Mouse (Mus musculus) lung, postnatal 0 days (tissue): ENCODE data around the gene Prelid1. TPM values are rescaled to one million over a fixed set of nuclear protein-coding genes. Genes with fewer than 3 reads are reported as not detected.

Source experiments
- ATAC-seq: fragments of 200-750 bp; cut with Nextera tagmentation; 2 replicates; pipeline ENCODE4 v1.8.0; 2017; ENCODE audit warnings: moderate library complexity
- DNase-seq: peaks from one replicate; pipeline ENCODE4 v3.0.0-alpha.2; 2016; ENCODE audit warnings: low spot score
- H3K27ac ChIP-seq: fragments of 300-500 bp; sonication (generic); 2 replicates; pipeline ENCODE4 v1.5.1; 2014; ENCODE audit warnings: antibody characterized with exemption, mild to moderate bottlenecking, low read length, mixed read lengths
- H3K27me3 ChIP-seq: fragments of 300-500 bp; sonication (generic); replicated peaks from 2 replicates; pipeline ENCODE4 v1.6.1; 2014; ENCODE audit warnings: low read length, mixed read lengths; ENCODE audit not compliant: insufficient read depth
- H3K36me3 ChIP-seq: fragments of 300-500 bp; sonication (generic); 2 replicates; pipeline ENCODE4 v1.6.1; 2014; ENCODE audit warnings: low read length, mixed read lengths; ENCODE audit not compliant: insufficient read depth
- H3K4me1 ChIP-seq: fragments of 300-500 bp; sonication (generic); 2 replicates; pipeline ENCODE4 v1.6.1; 2014; ENCODE audit warnings: antibody characterized with exemption, low read depth, low read length, mixed read lengths; ENCODE audit not compliant: insufficient read depth
- H3K4me2 ChIP-seq: fragments of 300-500 bp; sonication (generic); replicated peaks from 2 replicates; pipeline ENCODE4 v1.6.1; 2014; ENCODE audit warnings: low read depth, mild to moderate bottlenecking, low read length, moderate library complexity, mixed read lengths
- H3K4me3 ChIP-seq: fragments of 300-500 bp; sonication (generic); 2 replicates; pipeline ENCODE4 v1.5.1; 2014; ENCODE audit warnings: low read depth, low read length
- H3K9ac ChIP-seq: fragments of 300-500 bp; sonication (generic); replicated peaks from 2 replicates; pipeline ENCODE4 v1.6.1; 2014; ENCODE audit warnings: low read depth, mild to moderate bottlenecking
- H3K9me3 ChIP-seq: fragments of 300-500 bp; sonication (generic); 2 replicates; pipeline ENCODE4 v1.6.1; 2016; ENCODE audit warnings: low read length, mixed read lengths
- CTCF ChIP-seq: IDR thresholded peaks from 2 replicates; pipeline ENCODE4 v1.5.1; 2016; ENCODE audit warnings: antibody characterized with exemption, mild to moderate bottlenecking
- EP300 ChIP-seq: IDR thresholded peaks from 2 replicates; pipeline ENCODE4 v1.6.1; 2016; ENCODE audit warnings: antibody characterized with exemption, mild to moderate bottlenecking, control low read depth
- WGBS: fragments of 180-500 bp; shearing (Covaris S2); extraction: QIAGEN DNeasy Blood & Tissue Kit; methylation state at CpG from one replicate; pipeline ENCODE4 v1.1.7; 2014; 5-methylcytosine and 5-hydroxymethylcytosine counted together
- polyA plus RNA-seq: library from polyadenylated mRNA; unstranded; fragments of >200 nt; fragmentation: Nextera tagmentation; extraction: Ambion mirVana; gene quantifications from 2 replicates; pipeline ENCODE4 v1.2.1, GENCODE M21; 2015

Gene Prelid1
- polyA plus RNA-seq, 1 experiment from 2014 or later: 307 TPM

GRCm38 (mm10) chr13:55312028-55312630, 8.2 kb upstream of the Prelid1 start:
- H3K9ac ChIP-seq: no peak overlapping the region
- no peak overlapping the region for H3K4me3 ChIP-seq
- H3K9me3 ChIP-seq: no peaks in the 10 kb centered on the region
- no peak overlapping the region for H3K27ac ChIP-seq
- DNase-seq (no peak), ATAC-seq (no peak)
- 89% methylated on average over 8 of the region's 8 CpGs for WGBS
- no peaks in the 10 kb centered on the region for H3K4me1 ChIP-seq
- peaks cover 63% of the 10 kb centered on the region for H3K36me3 ChIP-seq
- H3K27me3 ChIP-seq: no peaks in the 10 kb centered on the region
- no peak for TF ChIP-seq CTCF
- no peak for TF ChIP-seq EP300
- H3K4me2 ChIP-seq: no peak overlapping the region

DNA sequence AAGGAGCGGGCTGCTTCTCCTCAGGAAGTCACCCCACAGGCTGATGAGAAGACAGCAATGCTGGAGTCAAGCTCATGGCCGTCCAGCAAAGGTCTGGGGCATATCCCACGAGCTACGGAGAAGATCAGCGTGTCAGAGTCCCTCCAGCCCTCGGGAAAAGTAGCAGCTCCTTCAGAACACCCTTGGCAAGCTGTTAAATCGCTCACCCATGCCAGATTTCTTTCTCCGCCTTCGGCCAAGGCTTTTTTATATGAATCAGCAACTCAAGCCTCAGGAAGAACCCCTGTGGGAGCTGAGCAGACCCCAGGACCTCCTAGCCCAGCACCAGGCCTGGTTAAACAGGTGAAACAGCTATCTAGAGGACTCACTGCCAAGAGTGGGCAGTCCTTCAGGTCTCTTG, 7.2 kb upstream of the Prelid1 start:
- DNase-seq: no peak

DNA sequence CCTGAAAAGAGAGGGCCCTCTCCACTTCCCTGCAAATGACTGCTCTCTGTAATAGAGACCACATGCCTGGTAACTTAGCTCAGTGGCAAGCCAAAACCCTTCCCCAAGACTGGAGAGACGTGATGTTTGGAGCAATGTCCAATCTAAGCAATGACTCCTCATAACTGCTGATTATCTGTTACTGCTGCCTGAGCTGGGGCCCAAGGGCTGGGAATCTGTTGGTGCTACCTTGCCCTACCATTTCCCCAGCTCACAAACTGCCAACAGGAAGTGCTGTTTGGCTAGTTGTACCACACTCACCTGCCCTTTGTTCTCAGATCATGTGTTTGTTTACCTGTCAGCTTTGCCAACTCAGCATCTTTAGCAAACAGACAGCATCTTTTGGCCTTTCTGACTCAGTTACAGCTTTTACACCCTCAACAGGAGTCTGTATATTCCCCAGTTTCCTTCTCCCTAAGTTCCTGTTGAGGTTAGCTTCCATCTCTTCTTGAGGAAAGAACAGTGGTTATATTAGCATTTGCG, 5.3 kb upstream of the Prelid1 start:
- Histone ChIP-seq H3K9me3 (no peaks in the 10 kb centered on the region), H3K4me2 (no peak overlapping the region), H3K4me3 (no peak overlapping the region), H3K27ac (no peak overlapping the region), H3K27me3 (no peaks in the 10 kb centered on the region), H3K9ac (no peak overlapping the region), H3K36me3 (peaks cover 50% of the 10 kb centered on the region), H3K4me1 (no peaks in the 10 kb centered on the region)
- ATAC-seq (no peak), DNase-seq (no peak)
- 89% methylated on average over 2 of the region's 2 CpGs for WGBS
- TF ChIP-seq EP300 (no peak), CTCF (no peak)

More for the DNA sequence above, 7.2 kb upstream of the Prelid1 start:
- Histone ChIP-seq H3K27me3 (no peaks in the 10 kb centered on the region), H3K4me3 (no peak overlapping the region), H3K9me3 (no peaks in the 10 kb centered on the region), H3K4me2 (no peak overlapping the region), H3K9ac (no peak overlapping the region), H3K4me1 (no peaks in the 10 kb centered on the region), H3K27ac (no peak overlapping the region), H3K36me3 (peaks cover 61% of the 10 kb centered on the region)
- TF ChIP-seq EP300 (no peak), CTCF (no peak)
- ATAC-seq: no peak
- 85% methylated on average over 9 of the region's 9 CpGs for WGBS

DNA sequence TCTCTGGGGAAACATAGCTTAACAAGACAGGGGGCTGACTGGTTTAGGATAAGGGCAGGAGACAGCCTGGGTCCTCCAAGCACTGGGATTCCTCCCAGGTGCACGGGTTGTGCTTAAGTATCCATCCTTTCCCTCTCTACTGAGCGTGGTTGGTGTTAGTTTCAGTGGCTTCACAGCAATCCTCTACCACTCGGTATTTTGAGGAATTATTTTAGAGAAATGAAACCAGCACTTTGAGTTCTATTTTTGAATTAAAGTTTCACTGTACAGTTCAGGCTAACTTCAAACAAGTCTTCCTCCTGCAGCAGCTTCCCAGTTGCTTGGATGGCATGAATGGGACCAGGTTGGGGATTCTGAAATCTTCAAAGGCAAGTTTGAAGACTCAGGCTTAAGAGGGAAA, 1.9 kb upstream of the Prelid1 start:
- 71% methylated on average over 3 of the region's 3 CpGs for WGBS
- H3K9me3 ChIP-seq: no peaks in the 10 kb centered on the region
- peaks cover 10% of the 10 kb centered on the region; the same call in 1 of the 2 replicates for H3K4me1 ChIP-seq
- H3K4me2 ChIP-seq: no peak overlapping the region
- ATAC-seq: no peak
- H3K27ac ChIP-seq: no peak overlapping the region
- TF ChIP-seq CTCF (no peak), EP300 (no peak)
- H3K9ac ChIP-seq: no peak overlapping the region
- no peak overlapping the region for H3K4me3 ChIP-seq
- no peaks in the 10 kb centered on the region for H3K27me3 ChIP-seq
- peaks cover 19% of the 10 kb centered on the region for H3K36me3 ChIP-seq
- no peak for DNase-seq

GRCm38 (mm10) chr13:55321434-55322129, 1.3 kb downstream of the Prelid1 start, which contains the start of gene Rab24:
Gene Rab24 (minus strand): TSS chr13:55321946.
- WGBS: under 1% methylated on average over 71 of the region's 73 CpGs
- H3K27ac ChIP-seq: peak within 1 kb of the TSS; percentile 77
- 0 out of 2 replicates have a peak, but pooled peaks cover 15% of the 10 kb centered on the region for H3K36me3 ChIP-seq
- TF ChIP-seq CTCF (no peak), EP300 (no peak)
- peaks cover 10% of the 10 kb centered on the region; the same call in 1 of the 2 replicates for H3K4me1 ChIP-seq
- H3K4me2 ChIP-seq: peak within 1 kb of the TSS; percentile 86
- H3K9ac ChIP-seq: peak within 1 kb of the TSS; percentile 90
- peak within 1 kb of the TSS; percentile 85 for H3K4me3 ChIP-seq
- peak; percentile 94 for DNase-seq
- peak; percentile 96 for ATAC-seq
- H3K27me3 ChIP-seq: no peaks in the 10 kb centered on the region
- no peaks in the 10 kb centered on the region for H3K9me3 ChIP-seq

DNA sequence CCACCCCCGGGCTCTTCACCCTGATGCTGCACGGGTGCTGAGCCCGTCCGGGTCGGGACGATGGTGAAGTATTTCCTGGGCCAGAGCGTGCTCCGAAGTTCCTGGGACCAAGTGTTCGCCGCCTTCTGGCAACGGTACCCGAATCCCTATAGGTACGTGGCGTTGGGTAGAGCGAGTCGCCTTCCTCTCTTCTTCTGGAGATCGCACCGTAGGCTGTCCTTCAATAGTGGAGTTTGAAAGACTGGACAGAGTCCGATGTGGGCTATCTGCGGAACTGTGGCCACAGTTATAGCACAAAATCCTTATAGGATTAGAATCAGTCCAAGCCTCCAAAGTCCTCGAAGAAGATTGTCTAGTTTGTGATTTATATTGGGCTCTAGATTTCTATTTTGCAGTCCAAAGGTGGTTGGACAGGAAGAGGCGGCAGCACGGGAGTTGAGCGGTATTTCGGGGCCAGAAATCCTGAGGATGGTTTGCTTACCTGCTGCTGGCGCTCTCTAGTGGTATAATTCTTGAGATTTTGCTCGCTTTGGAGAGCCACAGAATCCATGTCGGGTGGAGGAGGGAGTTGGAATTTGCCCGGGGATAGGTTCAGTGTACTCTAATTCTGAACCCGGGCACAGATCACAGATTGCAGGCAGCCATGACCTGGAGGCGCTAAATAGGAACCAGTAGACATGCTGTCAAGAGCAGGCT, 2.0 kb downstream of the Prelid1 start:
- Histone ChIP-seq H3K9me3 (no peaks in the 10 kb centered on the region), H3K27me3 (no peaks in the 10 kb centered on the region), H3K9ac (peak overlapping the region; percentile 90), H3K4me3 (peak overlapping the region; percentile 85), H3K4me2 (peak overlapping the region; percentile 86), H3K27ac (peak overlapping the region; percentile 77), H3K36me3 (0 out of 2 replicates have a peak, but pooled peaks cover 15% of the 10 kb centered on the region), H3K4me1 (peaks cover 10% of the 10 kb centered on the region; the same call in 1 of the 2 replicates)
- ATAC-seq (peak; percentile 46), DNase-seq (peak; percentile 73)
- TF ChIP-seq EP300 (no peak), CTCF (peak; percentile 60)
- WGBS: 2% methylated on average over 31 of the region's 31 CpGs
